Mouse (Mus musculus) heart, embryonic 13.5 days (tissue): ENCODE measurements around the gene Pgls. TPM values are rescaled to one million over a fixed set of nuclear protein-coding genes. Genes with fewer than 3 reads are reported as not detected.

Experiments
- ATAC-seq: fragments of 200-750 bp; cut with Nextera tagmentation; 2 replicates; pipeline ENCODE4 v1.8.0; 2017; ENCODE audit warnings: moderate TSS enrichment; ENCODE audit not compliant: insufficient number of reproducible peaks, low FRiP score, low TSS enrichment; ENCODE audit errors: extremely low read depth
- H3K27ac ChIP-seq: fragments of 300-500 bp; sonication (generic); replicated peaks from 2 replicates; pipeline ENCODE4 v1.5.1; 2015; ENCODE audit warnings: moderate library complexity, mild to moderate bottlenecking, inconsistent platforms
- H3K27me3 ChIP-seq: fragments of 300-500 bp; sonication (generic); replicated peaks from 2 replicates; pipeline ENCODE4 v1.6.1; 2015; ENCODE audit warnings: mild to moderate bottlenecking, inconsistent platforms
- H3K36me3 ChIP-seq: fragments of 300-500 bp; sonication (generic); 2 replicates; pipeline ENCODE4 v1.6.1; 2015; ENCODE audit warnings: mild to moderate bottlenecking, inconsistent platforms
- H3K4me1 ChIP-seq: fragments of 300-500 bp; sonication (generic); 2 replicates; pipeline ENCODE4 v1.6.1; 2015; ENCODE audit warnings: inconsistent platforms
- H3K4me2 ChIP-seq: fragments of 300-500 bp; sonication (generic); 2 replicates; pipeline ENCODE4 v1.6.1; 2015; ENCODE audit warnings: inconsistent platforms, mild to moderate bottlenecking, moderate library complexity
- H3K4me3 ChIP-seq: fragments of 300-500 bp; sonication (generic); 2 replicates; pipeline ENCODE4 v1.5.1; 2015; ENCODE audit warnings: moderate library complexity, mild to moderate bottlenecking, inconsistent platforms
- H3K9ac ChIP-seq: fragments of 300-500 bp; sonication (generic); 2 replicates; pipeline ENCODE4 v1.6.1; 2015; ENCODE audit warnings: inconsistent platforms, mild to moderate bottlenecking, moderate library complexity
- H3K9me3 ChIP-seq: fragments of 300-500 bp; sonication (generic); 2 replicates; pipeline ENCODE4 v1.6.1; 2016; ENCODE audit warnings: inconsistent platforms
- WGBS: fragments of 180-500 bp; shearing (Covaris S2); methylation state at CpG from one replicate; pipeline ENCODE4 v1.1.7; 2015; ENCODE audit warnings: mixed read lengths; 5-methylcytosine and 5-hydroxymethylcytosine counted together
- microRNA-seq: library from miRNA; unstranded; fragments of <30 nt; microRNA quantifications from one replicate; pipeline ENCODE4, GENCODE M21; 2016
- polyA plus RNA-seq: library from polyadenylated mRNA; unstranded; fragments of >200 nt; fragmentation: Nextera tagmentation; extraction: Ambion mirVana; gene quantifications from 2 replicates; pipeline ENCODE4 v1.2.1, GENCODE M21; 2015

Gene Pgls
- polyA plus RNA-seq, 1 experiment from 2014 or later, result 169 TPM

- no peak overlapping the region for H3K4me3 ChIP-seq
- peaks cover 19% of the 10 kb centered on the region; the same call in 1 of the 2 replicates for H3K27me3 ChIP-seq
- no peaks in the 10 kb centered on the region for H3K36me3 ChIP-seq
- no peak overlapping the region for H3K9ac ChIP-seq
- no peak for ATAC-seq
- no peak overlapping the region for H3K4me2 ChIP-seq
- WGBS, result 71% methylated on average over 9 of the region's 9 CpGs
- H3K27ac ChIP-seq, result no peak overlapping the region
- H3K9me3 ChIP-seq, result no peaks in the 10 kb centered on the region
- no peaks in the 10 kb centered on the region for H3K4me1 ChIP-seq
These were observed 53.5 kb downstream of the Pgls start for GRCm38 (mm10) chr8:71645510-71645909.

Small RNA genes lying within 50 kb of the gene (microRNA-seq; reads per million reads assigned to microRNA genes)
- gene Mir6769b, result not detected

Other genes starting within 250 kb of the Pgls start
- 69.1 and 78.1 TPM in 2 replicates for gene Use1, start 225.3 kb upstream of the Pgls start, polyA plus RNA-seq
- gene Ocel1, start 220.9 kb upstream of the Pgls start, polyA plus RNA-seq, result 4.3 and 4.4 TPM in 2 replicates
- 36.6 and 40.9 TPM in 2 replicates for gene Nr2f6, start 210.2 kb upstream of the Pgls start, polyA plus RNA-seq
- 9.2 and 10.2 TPM in 2 replicates for gene Ushbp1, start 196.4 kb upstream of the Pgls start, polyA plus RNA-seq
- gene Babam1, start 195.3 kb upstream of the Pgls start, polyA plus RNA-seq, result 89.7 and 91.8 TPM in 2 replicates
- gene Ankle1, start 186.2 kb upstream of the Pgls start, polyA plus RNA-seq, result 27.6 and 29.4 TPM in 2 replicates
- gene Abhd8, start 128.5 kb upstream of the Pgls start, polyA plus RNA-seq, result 33.0 and 35.5 TPM in 2 replicates
- gene Mrpl34, start 127.2 kb upstream of the Pgls start, polyA plus RNA-seq, result 165 and 186 TPM in 2 replicates
- 75.6 and 87.1 TPM in 2 replicates for gene Dda1, start 123.0 kb upstream of the Pgls start, polyA plus RNA-seq
- gene Ano8, start 106.2 kb upstream of the Pgls start, polyA plus RNA-seq, result 0.63 and 0.78 TPM in 2 replicates
- gene Gtpbp3, start 104.1 kb upstream of the Pgls start, polyA plus RNA-seq, result 11.6 and 12.6 TPM in 2 replicates
- 133 and 135 TPM in 2 replicates for gene Plvap, start 80.4 kb upstream of the Pgls start, polyA plus RNA-seq
- 0.48 and 0.65 TPM in 2 replicates for gene Ccdc194, start 66.5 kb upstream of the Pgls start, polyA plus RNA-seq
- gene Bst2, start 54.7 kb upstream of the Pgls start, polyA plus RNA-seq, result 34.0 and 39.5 TPM in 2 replicates
- gene Mvb12a, start 49.3 kb upstream of the Pgls start, polyA plus RNA-seq, result 58.8 and 59.5 TPM in 2 replicates
- gene Tmem221, start 33.3 kb upstream of the Pgls start, polyA plus RNA-seq, result 0.27 and 0.41 TPM in 2 replicates
- not detected in 2 replicates for gene Nxnl1, start 25.6 kb upstream of the Pgls start, polyA plus RNA-seq
- 18.2 and 18.3 TPM in 2 replicates for gene Slc27a1, start 23.3 kb upstream of the Pgls start, polyA plus RNA-seq
- 1.2 and 1.8 TPM in 2 replicates for gene Fam129c, start 5.5 kb downstream of the Pgls start, polyA plus RNA-seq
- 54.8 and 58.3 TPM in 2 replicates for gene Colgalt1, start 18.8 kb downstream of the Pgls start, polyA plus RNA-seq
- gene Unc13a, start 79.6 kb downstream of the Pgls start, polyA plus RNA-seq, result 0.39 and 0.40 TPM in 2 replicates
- 7.6 and 7.7 TPM in 2 replicates for gene Jak3, start 84.1 kb downstream of the Pgls start, polyA plus RNA-seq
- 1.5 and 2.1 TPM in 2 replicates for gene Insl3, start 97.0 kb downstream of the Pgls start, polyA plus RNA-seq
- gene B3gnt3, start 109.6 kb downstream of the Pgls start, polyA plus RNA-seq, result 2.8 and 3.3 TPM in 2 replicates
- gene Fcho1, start 133.5 kb downstream of the Pgls start, polyA plus RNA-seq, result 1.7 and 2.3 TPM in 2 replicates